ENCODE assay signal across 11 mouse cellular contexts in genomic region chr4:150656504-150656903, GRCm38 (mm10). TPM values are rescaled to one million over a fixed set of nuclear protein-coding genes. Genes with fewer than 3 reads are reported as not detected.
DNase-seq lines count a peak whose midpoint lies in the region; ATAC-seq and TF ChIP-seq lines count a peak whose summit lies in the region.
"Had no signal": no experiment of that assay in that cellular context is flagged by ENCODE, and none has a peak within 500 bp of the region (broad histone marks: within the 10 kb centered on the region; RNA-seq: fewer than 3 reads in every experiment).

No protein-coding gene starts in this region.

- ATAC-seq in forebrain, postnatal 0 days, result no peak
- ATAC-seq in forebrain, embryonic 15.5 days (replicated peaks), result no peak
- no peak for ATAC-seq in liver, embryonic 11.5 days (replicated peaks; ENCODE audit: low FRiP score)

- peak; percentile 38; the same call in 1 of the 2 replicates for TF ChIP-seq CTCF in forebrain, postnatal 0 days (IDR thresholded peaks at IDR 0.05; ENCODE audit: low read depth)
- TF ChIP-seq CTCF in liver, adult 2 months (IDR thresholded peaks at IDR 0.05; ENCODE audit: low read depth, low read length), result peak; percentile 38; the same call in 1 of the 2 replicates

- no peak overlapping the region for H3K4me2 ChIP-seq in forebrain, postnatal 0 days (ENCODE audit: low read depth)
- H3K4me2 ChIP-seq in forebrain, embryonic 15.5 days (replicated peaks), result no peak overlapping the region
- H3K4me2 ChIP-seq in liver, embryonic 11.5 days, result no peak overlapping the region

- no peak overlapping the region for H3K9ac ChIP-seq in forebrain, postnatal 0 days
- no peak overlapping the region for H3K9ac ChIP-seq in forebrain, embryonic 15.5 days (replicated peaks)
- H3K9ac ChIP-seq in liver, adult 2 months (ENCODE audit: low read depth, low read length), result no peak overlapping the region
- H3K9ac ChIP-seq in liver, embryonic 11.5 days (ENCODE audit: low read depth, low read length), result no peak overlapping the region
- H3K9ac ChIP-seq: limb, embryonic 13.5 days had no signal

- no peaks in the 10 kb centered on the region for H3K36me3 ChIP-seq in forebrain, postnatal 0 days (ENCODE audit: insufficient read depth)
- H3K36me3 ChIP-seq in forebrain, embryonic 15.5 days, result no peaks in the 10 kb centered on the region
- no peaks in the 10 kb centered on the region for H3K36me3 ChIP-seq in liver, adult 2 months (ENCODE audit: control insufficient read depth, insufficient read depth, low read length)
- H3K36me3 ChIP-seq in liver, embryonic 11.5 days (ENCODE audit: control insufficient read depth, insufficient read depth, low read length), result no peaks in the 10 kb centered on the region
- H3K36me3 ChIP-seq: G1E; limb, embryonic 13.5 days had no signal

- no peaks in the 10 kb centered on the region for H3K27me3 ChIP-seq in forebrain, postnatal 0 days (ENCODE audit: insufficient read depth, low read length)
- H3K27me3 ChIP-seq in forebrain, embryonic 15.5 days, result peaks cover 13% of the 10 kb centered on the region; the same call in 1 of the 2 replicates
- peaks cover 2% of the 10 kb centered on the region; the same call in 1 of the 2 replicates for H3K27me3 ChIP-seq in liver, adult 2 months (ENCODE audit: control insufficient read depth, insufficient read depth, low read length)
- H3K27me3 ChIP-seq in liver, embryonic 11.5 days (replicated peaks; ENCODE audit: control insufficient read depth, insufficient read depth, low read length), result peaks cover 32% of the 10 kb centered on the region

- no peak overlapping the region for H3K4me3 ChIP-seq in forebrain, postnatal 0 days (ENCODE audit: low read depth, low read length)
- no peak overlapping the region for H3K4me3 ChIP-seq in forebrain, embryonic 15.5 days
- H3K4me3 ChIP-seq in liver, adult 2 months (ENCODE audit: insufficient read depth, low read depth, low read length), result no peak overlapping the region
- no peak overlapping the region for H3K4me3 ChIP-seq in liver, embryonic 11.5 days (ENCODE audit: low read depth, low read length)
- H3K4me3 ChIP-seq: forebrain, embryonic 13.5 days; limb, embryonic 13.5 days had no signal

- H3K79me2 ChIP-seq in liver, adult 2 months (ENCODE audit: control insufficient read depth, insufficient read depth, low read length), result no peaks in the 10 kb centered on the region

- no peak overlapping the region for H3K27ac ChIP-seq in forebrain, postnatal 0 days (ENCODE audit: low read depth, low read length)
- H3K27ac ChIP-seq in forebrain, embryonic 15.5 days (replicated peaks), result no peak overlapping the region
- no peak overlapping the region for H3K27ac ChIP-seq in liver, adult 2 months (replicated peaks; ENCODE audit: insufficient read depth, low read depth, low read length)
- no peak overlapping the region for H3K27ac ChIP-seq in liver, embryonic 11.5 days (ENCODE audit: low read depth, low read length)
- H3K27ac ChIP-seq: forebrain, embryonic 13.5 days; limb, embryonic 13.5 days had no signal

- peak; percentile 14 for DNase-seq in forebrain, postnatal 0 days
- no peak for DNase-seq in liver, adult 2 months (ENCODE audit: extremely low read depth, low read depth, low spot score)
- no peak for DNase-seq in liver, embryonic 11.5 days (ENCODE audit: low spot score)
- peak; percentile 65 for DNase-seq in NIH3T3 (ENCODE audit: low read depth)
- DNase-seq in lung, postnatal 25 days (ENCODE audit: low spot score), result peak; percentile 16
- DNase-seq in ovary, postnatal 10 days (ENCODE audit: low spot score), result no peak
- DNase-seq in gastrocnemius, postnatal 4 days (ENCODE audit: low spot score in 2 of 2), result no peak

- no peak for TF ChIP-seq POLR2A in liver, adult 2 months (IDR thresholded peaks at IDR 0.05; ENCODE audit: extremely low read depth, insufficient read depth, low read length)

- no peaks in the 10 kb centered on the region for H3K9me3 ChIP-seq in forebrain, postnatal 0 days (ENCODE audit: low read length)
- H3K9me3 ChIP-seq in forebrain, embryonic 15.5 days, result no peaks in the 10 kb centered on the region
- H3K9me3 ChIP-seq in liver, embryonic 11.5 days (ENCODE audit: control insufficient read depth, low read length), result peaks cover 4% of the 10 kb centered on the region; the same call in 1 of the 2 replicates
- H3K9me3 ChIP-seq: forebrain, embryonic 13.5 days had no signal

- 0 out of 2 replicates have a peak, but pooled peaks cover 3% of the 10 kb centered on the region for H3K4me1 ChIP-seq in forebrain, postnatal 0 days (ENCODE audit: insufficient read depth)
- H3K4me1 ChIP-seq in forebrain, embryonic 15.5 days, result peaks cover 12% of the 10 kb centered on the region
- peaks cover 3% of the 10 kb centered on the region; the same call in 1 of the 2 replicates for H3K4me1 ChIP-seq in liver, adult 2 months (ENCODE audit: control insufficient read depth, insufficient read depth, low read length)
- no peaks in the 10 kb centered on the region for H3K4me1 ChIP-seq in liver, embryonic 11.5 days (replicated peaks; ENCODE audit: control insufficient read depth, insufficient read depth, low read length)

- 84% methylated on average over 6 of the region's 6 CpGs for WGBS in forebrain, postnatal 0 days
- WGBS in forebrain, embryonic 15.5 days, result 81% methylated on average over 6 of the region's 6 CpGs
- 88% methylated on average over 6 of the region's 6 CpGs for WGBS in liver, adult 2 months
- WGBS in liver, embryonic 11.5 days, result 75% methylated on average over 6 of the region's 6 CpGs

RNA-seq across cellular contexts. Expression of gene Slc45a1, which starts 4.5 kb away (rescaled TPM):
- 30.5 and 37.2 TPM in 2 replicates for total RNA-seq in forebrain, postnatal 0 days (2014; rRNA removed)
- 38.9 and 43.9 TPM in 2 replicates for polyA plus RNA-seq in forebrain, postnatal 0 days (2015; fragmentation: Nextera tagmentation; extraction: Ambion mirVana)
- 16.7 and 19.0 TPM in 2 replicates for polyA plus RNA-seq in forebrain, embryonic 15.5 days (2015; fragmentation: Nextera tagmentation; extraction: Ambion mirVana)
- not detected in 2 replicates for total RNA-seq in liver, adult 2 months (2014; rRNA removed)
- not detected in 2 replicates for polyA plus RNA-seq in liver, adult 2 months (2012; rRNA removed)
- polyA plus RNA-seq in liver, embryonic 11.5 days (2014; fragmentation: Nextera tagmentation; extraction: Ambion mirVana), result 0.04 and 0.05 TPM in 2 replicates
- total RNA-seq in gastrocnemius, postnatal 4 days (2021), result not detected
- polyA plus RNA-seq: G1E had no signal

Comparison
In these comparisons a context has a peak if more than half of its experiments do, and no peak if none do; other contexts are left out.
1. DNase-seq: peak in forebrain, postnatal 0 days (single experiment), NIH3T3 (single experiment) and lung, postnatal 25 days (single experiment); none in liver, adult 2 months (single experiment), liver, embryonic 11.5 days (single experiment), ovary, postnatal 10 days (single experiment) and gastrocnemius, postnatal 4 days (0 of 2).
2. RNA of gene Slc45a1, which starts 4.5 kb away (polyA plus RNA-seq): 38.9 to 43.9 TPM in forebrain, postnatal 0 days and 16.7 to 19.0 TPM in forebrain, embryonic 15.5 days; 0.04 to 0.05 TPM in liver, embryonic 11.5 days and not detected in liver, adult 2 months; every median in the first group is over 10 times any median in the second.